Mouse (Mus musculus): Measurements from ENCODE around the gene Pphln1.

Pphln1 gene

GRCm38 (mm10) chr15:93539415-93539814 lies 141.3 kb downstream of the Pphln1 start:
- no peak for DNase-seq (ENCODE audit: low spot score in 2 of 2)
